Mouse (Mus musculus): Measurements from ENCODE around the gene Gdf11.

Gdf11 gene

GRCm38 (mm10) chr10:128895437-128895836, 3.9 kb upstream of the Gdf11 start:
- peak; percentile 90 for DNase-seq (ENCODE audit: low read depth, low spot score)

DNA sequence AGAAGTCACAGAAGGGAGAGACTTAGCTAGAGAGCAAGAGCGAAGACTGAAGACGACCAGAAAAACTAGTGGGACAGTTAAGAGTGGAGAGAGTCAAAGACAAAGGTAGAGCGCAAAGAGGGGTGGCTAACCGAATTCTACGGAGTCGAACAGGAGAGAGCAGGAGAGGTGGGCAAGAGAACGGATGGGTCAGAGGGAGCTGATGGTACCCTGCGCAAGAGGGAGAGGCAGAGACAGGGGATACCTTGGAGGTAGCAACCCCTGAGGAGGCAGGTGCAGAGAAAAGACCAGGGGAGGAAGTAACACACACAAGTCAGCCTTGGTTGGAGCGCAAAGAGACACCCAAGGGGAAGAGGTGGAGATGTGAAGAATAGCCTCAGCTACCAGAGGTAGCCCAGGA, 728 bp upstream of the Gdf11 start:
- no peak for DNase-seq (ENCODE audit: low read depth, low spot score)

- no peak for DNase-seq (ENCODE audit: low read depth, low spot score)
These were observed 879 bp downstream of the Gdf11 start for GRCm38 (mm10) chr10:128890383-128891295.

DNA sequence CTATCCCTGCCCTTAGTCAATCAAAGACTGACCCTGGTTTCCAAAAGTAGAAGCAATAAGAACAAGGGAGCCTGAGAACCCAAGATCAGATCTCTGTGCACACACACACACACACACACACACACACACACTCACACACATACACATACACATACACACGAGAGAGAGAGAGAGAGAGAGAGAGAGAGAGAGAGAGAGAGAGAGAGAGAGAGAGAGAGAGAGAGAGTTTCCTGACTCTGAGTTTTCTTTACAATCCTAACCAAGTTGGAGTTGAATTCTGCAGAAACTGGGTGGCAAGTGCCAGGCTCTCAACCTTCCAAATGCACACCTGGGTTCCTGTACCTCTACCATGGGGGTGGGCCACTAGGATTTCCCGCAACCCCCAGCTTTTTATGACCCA, 1.7 kb downstream of the Gdf11 start:
- DNase-seq (ENCODE audit: low read depth, low spot score), result no peak

GRCm38 (mm10) chr10:128888941-128889827, 2.3 kb downstream of the Gdf11 start:
- peak; percentile 85 for DNase-seq (ENCODE audit: low read depth, low spot score)

GRCm38 (mm10) chr10:128882067-128882466, 9.5 kb downstream of the Gdf11 start:
- DNase-seq (ENCODE audit: low read depth, low spot score), result no peak

DNA sequence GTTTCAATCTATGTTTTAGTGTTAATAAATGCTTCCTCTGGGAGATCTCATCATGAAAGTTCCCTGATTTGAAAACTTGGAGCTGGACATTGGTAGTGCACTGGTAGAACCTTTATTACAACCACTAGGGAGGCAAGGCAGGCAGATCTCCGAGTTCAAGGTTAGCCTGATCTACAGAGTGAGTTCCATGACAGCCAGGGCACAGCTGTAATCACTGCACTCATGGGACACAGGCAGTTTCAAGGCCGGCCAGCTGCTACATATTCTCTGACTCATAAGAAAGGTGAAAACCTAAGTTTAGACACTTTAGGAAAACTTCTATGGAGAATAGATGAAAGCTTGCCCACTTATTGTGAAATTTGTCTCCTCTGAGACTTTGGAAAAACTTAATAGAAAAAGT, 12.7 kb downstream of the Gdf11 start:
- DNase-seq (ENCODE audit: low read depth, low spot score), result no peak

DNA sequence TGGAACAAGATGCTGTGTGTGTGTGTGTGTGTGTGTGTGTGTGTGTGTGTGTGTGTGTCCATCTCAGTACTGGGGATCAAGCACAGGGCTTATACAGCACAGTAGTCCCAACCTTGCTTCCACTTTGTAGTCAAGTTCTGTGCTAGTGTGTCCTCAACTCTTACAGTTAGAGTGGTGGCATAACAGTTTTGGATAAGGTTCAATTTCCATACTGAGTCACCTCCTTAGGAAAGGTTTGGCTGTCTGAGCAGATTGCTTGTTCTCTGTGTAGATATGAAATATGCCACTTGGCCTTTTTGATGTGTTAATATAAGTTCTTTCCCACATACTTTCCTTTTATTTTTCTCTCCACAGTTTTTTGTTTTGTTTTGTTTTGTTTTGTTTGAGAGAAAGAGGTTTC, 13.2 kb downstream of the Gdf11 start:
- no peak for DNase-seq (ENCODE audit: low read depth, low spot score)

DNA sequence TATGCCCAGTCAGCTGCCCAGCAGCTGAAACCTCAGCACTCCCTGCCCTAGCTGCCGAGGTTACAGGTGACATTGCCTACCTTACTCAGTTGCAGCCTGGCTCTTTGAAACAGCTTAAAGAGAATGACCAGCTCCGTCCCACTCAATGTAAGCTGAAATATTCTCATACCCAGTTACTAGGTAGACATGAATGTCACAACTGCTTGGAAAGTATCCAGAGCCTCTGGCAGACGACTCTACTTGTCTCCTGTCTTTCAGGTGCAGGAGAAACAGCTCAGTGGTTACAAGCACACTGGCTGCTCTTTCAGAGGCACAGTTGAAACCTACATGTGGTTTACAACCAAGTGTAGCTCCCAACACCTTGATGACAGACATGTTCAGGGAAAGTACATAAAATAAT, 21.2 kb downstream of the Gdf11 start:
- no peak for DNase-seq (ENCODE audit: low read depth, low spot score)

- no peak for DNase-seq (ENCODE audit: low read depth, low spot score)
These were observed 25.0 kb downstream of the Gdf11 start for GRCm38 (mm10) chr10:128866518-128866917.

GRCm38 (mm10) chr10:128866042-128866441, 25.5 kb downstream of the Gdf11 start:
- DNase-seq (ENCODE audit: low read depth, low spot score), result peak; percentile 26

- no peak for DNase-seq (ENCODE audit: low read depth, low spot score)
These were observed 30.3 kb downstream of the Gdf11 start for GRCm38 (mm10) chr10:128861176-128861575.

GRCm38 (mm10) chr10:128850339-128850738, 41.2 kb downstream of the Gdf11 start:
- no peak for DNase-seq (ENCODE audit: low read depth, low spot score)

DNA sequence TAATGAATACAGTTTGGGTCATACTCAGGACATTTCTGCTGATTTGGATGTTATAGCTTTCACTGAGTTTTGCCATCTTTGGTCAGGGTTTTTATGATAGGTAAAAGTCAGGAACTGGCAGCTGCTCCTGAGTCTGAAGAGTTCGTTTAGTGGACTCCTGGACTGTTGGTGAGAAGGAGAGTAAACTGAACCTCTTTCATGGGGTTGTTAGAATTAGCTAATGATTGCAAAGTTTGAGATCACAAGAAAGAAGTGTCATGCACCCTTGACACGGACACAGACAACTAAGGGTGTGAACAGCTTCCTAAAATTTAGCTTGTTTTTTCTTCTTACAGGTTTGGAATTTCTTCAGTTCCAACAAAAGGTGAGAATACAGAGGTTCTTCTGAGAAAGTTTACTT, 43.1 kb downstream of the Gdf11 start:
- no peak for DNase-seq (ENCODE audit: low read depth, low spot score)

- no peak for DNase-seq (ENCODE audit: low read depth, low spot score)
These were observed 44.9 kb downstream of the Gdf11 start for GRCm38 (mm10) chr10:128846664-128847063.

DNA sequence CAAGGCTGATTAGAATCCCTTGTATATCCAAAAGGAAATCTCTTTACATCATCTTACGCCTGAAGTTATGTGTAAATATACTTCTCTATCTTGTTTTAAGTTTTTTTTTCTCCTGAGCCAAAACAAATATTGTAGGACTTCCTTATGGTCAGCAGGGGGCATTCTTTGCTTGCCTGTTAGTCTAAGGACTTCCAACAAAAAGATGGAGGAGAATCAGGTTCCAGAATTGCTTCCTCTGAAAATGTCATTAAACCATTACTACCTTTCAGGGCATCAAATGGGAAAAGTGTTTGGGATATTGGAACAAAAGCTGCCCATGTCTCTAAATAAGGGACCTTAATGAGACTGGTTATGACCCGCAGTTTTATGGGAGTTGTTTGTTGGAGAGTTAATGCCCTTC, 46.0 kb downstream of the Gdf11 start:
- DNase-seq (ENCODE audit: low read depth, low spot score), result peak; percentile 30

DNA sequence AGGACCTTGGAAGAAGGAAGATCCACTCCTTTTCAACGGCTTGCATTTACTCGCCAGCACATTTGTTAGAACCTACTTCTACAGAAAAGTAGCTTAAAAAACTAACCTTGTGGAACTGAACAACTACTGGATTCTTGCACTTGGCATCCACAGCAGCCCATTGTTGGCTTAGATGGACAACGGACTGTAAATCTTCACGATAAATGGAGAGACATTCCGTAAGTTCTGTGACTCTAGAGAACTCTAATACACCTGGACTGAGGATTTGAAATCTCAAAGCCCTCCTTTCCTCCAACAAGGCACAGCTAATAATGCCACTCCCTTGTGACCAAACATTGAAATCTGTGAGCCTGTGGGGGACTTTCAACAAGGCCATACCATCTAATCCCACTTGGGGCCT, 48.3 kb downstream of the Gdf11 start:
- no peak for DNase-seq (ENCODE audit: low read depth, low spot score)

DNA sequence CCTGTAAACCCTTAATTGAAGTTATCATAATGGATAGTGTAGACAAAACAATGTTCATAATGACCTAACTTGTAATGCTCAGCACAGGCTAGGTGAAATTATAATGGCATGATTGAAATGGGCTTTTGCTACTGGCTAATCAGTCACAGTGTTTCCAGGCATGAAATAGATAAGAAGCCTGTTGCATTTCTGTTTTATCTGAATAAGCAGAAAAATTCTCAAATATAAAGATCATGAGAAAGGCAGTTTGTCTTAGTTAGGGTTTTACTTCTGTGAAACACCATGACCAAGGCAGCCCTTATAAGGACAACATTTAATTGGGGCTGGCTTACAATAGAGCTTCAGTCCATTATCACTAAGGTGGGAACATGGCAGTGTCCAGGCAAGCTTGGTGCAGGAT, 50.9 kb downstream of the Gdf11 start:
- no peak for DNase-seq (ENCODE audit: low read depth, low spot score)

GRCm38 (mm10) chr10:128839434-128839833, 52.1 kb downstream of the Gdf11 start:
- DNase-seq (ENCODE audit: low read depth, low spot score), result no peak

GRCm38 (mm10) chr10:128837400-128837799, 54.1 kb downstream of the Gdf11 start:
- no peak for DNase-seq (ENCODE audit: low read depth, low spot score)

Measured in ES-CJ7 (cell line).